Mouse (Mus musculus): ENCODE measurements around the gene Gng7. TPM values are rescaled to one million over a fixed set of nuclear protein-coding genes. Genes with fewer than 3 reads are reported as not detected.

Gng7 gene
- total and polyA plus RNA-seq, 3 experiments, result 0.24 to 0.47 TPM; not detected in 1

GRCm38 (mm10) chr10:80939671-80940070 lies 75.1 kb downstream of the Gng7 start:
- Histone ChIP-seq H3K27ac (ENCODE audit: insufficient read depth, low read depth) (no peak overlapping the region), H3K27me3 (replicated peaks) (peaks cover 64% of the 10 kb centered on the region), H3K9me3 (replicated peaks; ENCODE audit: low read length) (no peaks in the 10 kb centered on the region), H3K4me2 (ENCODE audit: insufficient read depth, low read depth, poor library complexity, severe bottlenecking) (no peak overlapping the region), H3K36me3 (replicated peaks in 1 of 2; ENCODE audit: control insufficient read depth in 1 of 2, insufficient read depth in 1 of 2, low read length in 1 of 2) (no peaks in the 10 kb centered on the region), H3K79me2 (replicated peaks; ENCODE audit: control insufficient read depth, extremely low read depth, insufficient read depth, poor library complexity, severe bottlenecking) (no peaks in the 10 kb centered on the region), H3K4me1 (ENCODE audit: control insufficient read depth in 1 of 2, insufficient read depth in 2 of 2) (peaks cover 44 to 85% of the 10 kb centered on the region in 2 experiments), H3K9ac (ENCODE audit: insufficient read depth, low read depth) (no peak overlapping the region), H3K4me3 (replicated peaks in 1 of 3; ENCODE audit: low read depth in 2 of 3, low read length in 2 of 3, poor library complexity in 1 of 3) (peak overlapping the region in 1 of 3 experiments; percentile 14)
- TF ChIP-seq MEF2A (IDR thresholded peaks at IDR 0.05; ENCODE audit: borderline replicate concordance, low read depth, low read length) (no peak), BHLHE40 (IDR thresholded peaks at IDR 0.05; ENCODE audit: low read depth, low read length) (peak; percentile 27; the same call in 1 of the 2 replicates), ELF1 (IDR thresholded peaks at IDR 0.05; ENCODE audit: low read depth, low read length) (peak; percentile 37; the same call in 1 of the 2 replicates)
- in situ Hi-C loops (cut with MboI; ENCODE audit: low pct_ligation_motif_present, low pct_unique_long_range_greater_than_20kb, low sequenced_read_pairs), result no loop called here
- no peak for DNase-seq (ENCODE audit: extremely low read depth)
- dilution Hi-C loops (cut with MboI; ENCODE audit: extremely low pct_ligation_motif_present, extremely low pct_unique_long_range_greater_than_20kb, low sequenced_read_pairs), result no loop called here

DNA sequence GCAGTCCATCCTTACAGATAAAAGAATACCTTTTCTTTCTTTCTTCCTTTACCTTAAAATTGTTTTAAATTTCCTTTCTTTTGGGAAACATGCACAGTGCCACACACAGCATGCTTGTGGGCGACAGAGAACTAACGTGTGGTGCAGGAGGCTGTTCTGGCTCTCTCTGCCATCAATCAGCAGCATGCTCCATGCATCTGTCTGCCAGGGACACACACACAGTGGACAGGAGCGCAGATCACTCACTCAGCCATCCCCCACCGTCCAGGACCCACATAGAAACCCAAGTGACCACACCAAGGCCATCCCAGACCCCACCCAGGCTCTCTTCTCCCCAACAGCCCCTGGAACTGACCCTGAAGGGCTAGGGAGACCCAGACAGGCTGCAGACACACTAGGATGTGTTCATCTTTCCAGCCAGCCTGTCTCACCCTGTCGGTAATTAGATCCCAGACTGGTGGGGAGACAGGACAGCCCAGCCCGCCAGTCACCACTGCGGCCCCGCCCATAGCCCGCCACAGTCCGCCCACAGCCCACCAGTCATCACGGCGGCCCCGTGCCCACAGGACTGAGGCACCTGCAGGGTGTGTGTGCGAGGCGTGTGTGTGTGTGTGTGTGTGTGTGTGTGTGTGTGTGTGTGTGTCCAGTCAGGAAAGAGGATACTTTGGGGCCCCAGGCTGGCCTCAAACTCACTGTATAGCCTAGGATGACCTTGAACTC lies 75.8 kb downstream of the Gng7 start:
- dilution Hi-C loops (cut with MboI; ENCODE audit: extremely low pct_ligation_motif_present, extremely low pct_unique_long_range_greater_than_20kb, low sequenced_read_pairs), result no loop called here
- peaks cover 48 to 86% of the 10 kb centered on the region in 2 experiments for H3K4me1 ChIP-seq (ENCODE audit: control insufficient read depth in 1 of 2, insufficient read depth in 2 of 2)
- in situ Hi-C loops (cut with MboI; ENCODE audit: low pct_ligation_motif_present, low pct_unique_long_range_greater_than_20kb, low sequenced_read_pairs), result no loop called here

GRCm38 (mm10) chr10:80937646-80938045 lies 77.1 kb downstream of the Gng7 start:
- no peak overlapping the region for H3K27ac ChIP-seq (ENCODE audit: insufficient read depth, low read depth)
- no peaks in the 10 kb centered on the region for H3K9me3 ChIP-seq (replicated peaks; ENCODE audit: low read length)
- DNase-seq (ENCODE audit: extremely low read depth), result peak; percentile 46
- H3K79me2 ChIP-seq (replicated peaks; ENCODE audit: control insufficient read depth, extremely low read depth, insufficient read depth, poor library complexity, severe bottlenecking), result no peaks in the 10 kb centered on the region
- H3K4me3 ChIP-seq (replicated peaks in 1 of 3; ENCODE audit: low read depth in 2 of 3, low read length in 2 of 3, poor library complexity in 1 of 3), result no peak overlapping the region
- in situ Hi-C loops (cut with MboI; ENCODE audit: low pct_ligation_motif_present, low pct_unique_long_range_greater_than_20kb, low sequenced_read_pairs) (no loop called here), dilution Hi-C loops (cut with MboI; ENCODE audit: extremely low pct_ligation_motif_present, extremely low pct_unique_long_range_greater_than_20kb, low sequenced_read_pairs) (no loop called here)
- no peak overlapping the region for H3K9ac ChIP-seq (ENCODE audit: insufficient read depth, low read depth)
- TF ChIP-seq NRF1 (IDR thresholded peaks at IDR 0.05; ENCODE audit: low read depth, low read length), result no peak
- no peak; the same call in 1 of the 2 replicates for TF ChIP-seq BHLHE40 (IDR thresholded peaks at IDR 0.05; ENCODE audit: low read depth, low read length)
- TF ChIP-seq ELF1 (IDR thresholded peaks at IDR 0.05; ENCODE audit: low read depth, low read length), result peak; percentile 74
- no peak for TF ChIP-seq MAFK (IDR thresholded peaks at IDR 0.05; ENCODE audit: insufficient replicate concordance, low read length)
- TF ChIP-seq ZMIZ1 (IDR thresholded peaks at IDR 0.05; ENCODE audit: low read depth, low read length), result no peak
- no peak for TF ChIP-seq HCFC1 (IDR thresholded peaks at IDR 0.05; ENCODE audit: low read depth, low read length)
- TF ChIP-seq TCF12 (IDR thresholded peaks at IDR 0.05; ENCODE audit: low read depth, low read length), result peak; percentile 70
- no peak for TF ChIP-seq JUND (conservative IDR thresholded peaks at IDR 0.05; ENCODE audit: low read depth, low read length)
- TF ChIP-seq EP300 (IDR thresholded peaks at IDR 0.05; ENCODE audit: low read length), result 0 out of 2 replicates have a peak, but pooled peaks have one; percentile 23
- TF ChIP-seq MAX (IDR thresholded peaks at IDR 0.05; ENCODE audit: low read length), result no peak
- no peaks in the 10 kb centered on the region for H3K36me3 ChIP-seq (replicated peaks in 1 of 2; ENCODE audit: control insufficient read depth in 1 of 2, insufficient read depth in 1 of 2, low read length in 1 of 2)
- H3K27me3 ChIP-seq (replicated peaks), result peaks cover 52% of the 10 kb centered on the region
- H3K4me1 ChIP-seq (ENCODE audit: control insufficient read depth in 1 of 2, insufficient read depth in 2 of 2), result peaks cover 51 to 89% of the 10 kb centered on the region in 2 experiments
- H3K4me2 ChIP-seq (ENCODE audit: insufficient read depth, low read depth, poor library complexity, severe bottlenecking), result peak overlapping the region; percentile 59

More for the DNA sequence above, 75.8 kb downstream of the Gng7 start:
- Histone ChIP-seq H3K9ac (ENCODE audit: insufficient read depth, low read depth) (no peak overlapping the region), H3K27me3 (replicated peaks) (peaks cover 60% of the 10 kb centered on the region), H3K27ac (ENCODE audit: insufficient read depth, low read depth) (no peak overlapping the region), H3K79me2 (replicated peaks; ENCODE audit: control insufficient read depth, extremely low read depth, insufficient read depth, poor library complexity, severe bottlenecking) (no peaks in the 10 kb centered on the region), H3K4me2 (ENCODE audit: insufficient read depth, low read depth, poor library complexity, severe bottlenecking) (no peak overlapping the region), H3K9me3 (replicated peaks; ENCODE audit: low read length) (no peaks in the 10 kb centered on the region), H3K4me3 (replicated peaks in 1 of 3; ENCODE audit: low read depth in 2 of 3, low read length in 2 of 3, poor library complexity in 1 of 3) (no peak overlapping the region), H3K36me3 (replicated peaks in 1 of 2; ENCODE audit: control insufficient read depth in 1 of 2, insufficient read depth in 1 of 2, low read length in 1 of 2) (no peaks in the 10 kb centered on the region)
- TF ChIP-seq BHLHE40 (IDR thresholded peaks at IDR 0.05; ENCODE audit: low read depth, low read length) (no peak), CTCF (conservative IDR thresholded peaks at IDR 0.05 in 1 of 2, IDR thresholded peaks at IDR 0.05 in 1 of 2; ENCODE audit: low read depth in 2 of 2, low read length in 2 of 2) (no peak), USF1 (IDR thresholded peaks at IDR 0.05; ENCODE audit: low read depth, low read length) (no peak), MAZ (IDR thresholded peaks at IDR 0.05; ENCODE audit: low read depth, low read length) (no peak), USF2 (conservative IDR thresholded peaks at IDR 0.05; ENCODE audit: low read depth, low read length) (no peak), GABPA (IDR thresholded peaks at IDR 0.05; ENCODE audit: insufficient replicate concordance, low read depth, low read length) (no peak), NRF1 (IDR thresholded peaks at IDR 0.05; ENCODE audit: low read depth, low read length) (no peak), UBTF (IDR thresholded peaks at IDR 0.05; ENCODE audit: low read depth, low read length) (no peak), EP300 (IDR thresholded peaks at IDR 0.05; ENCODE audit: low read length) (no peak), PAX5 (IDR thresholded peaks at IDR 0.05; ENCODE audit: low read length) (no peak), MAX (IDR thresholded peaks at IDR 0.05; ENCODE audit: low read length) (no peak), POLR2AphosphoS2 (IDR thresholded peaks at IDR 0.05; ENCODE audit: low read depth, low read length) (no peak), ZC3H11A (IDR thresholded peaks at IDR 0.05; ENCODE audit: low read depth, low read length) (no peak), TBP (conservative IDR thresholded peaks at IDR 0.05; ENCODE audit: low read depth, low read length) (no peak), IRF4 (IDR thresholded peaks at IDR 0.05; ENCODE audit: low read depth, low read length) (no peak), MEF2A (IDR thresholded peaks at IDR 0.05; ENCODE audit: borderline replicate concordance, low read depth, low read length) (no peak), E2F4 (IDR thresholded peaks at IDR 0.05; ENCODE audit: insufficient replicate concordance, low read depth, low read length) (no peak), MXI1 (IDR thresholded peaks at IDR 0.05; ENCODE audit: low read depth, low read length) (no peak), POLR2A (IDR thresholded peaks at IDR 0.05; ENCODE audit: low read depth, low read length) (no peak)
- no peak for DNase-seq (ENCODE audit: extremely low read depth)

All from CH12.LX (cell line).